Mouse (Mus musculus) myocyte (in vitro differentiated cells): ENCODE results near the gene Plau. TPM values are rescaled to one million over a fixed set of nuclear protein-coding genes. Genes with fewer than 3 reads are reported as not detected.
A peak's percentile ranks its signal among the peaks of the same experiment; 100 is the strongest.

Experiments
- H3K27me3 ChIP-seq: one replicate; pipeline ENCODE4 v1.6.1; 2011; ENCODE audit not compliant: control insufficient read depth, insufficient read depth, insufficient read length
- H3K36me3 ChIP-seq: one replicate; pipeline ENCODE4 v1.6.1; 2011; ENCODE audit not compliant: control insufficient read depth, insufficient read depth
- H3K4me2 ChIP-seq: one replicate; pipeline ENCODE4 v1.6.1; 2011; ENCODE audit warnings: low read depth, control low read depth
- H3K4me3 ChIP-seq: one replicate; pipeline ENCODE4 v1.5.1; 2011; ENCODE audit warnings: mild to moderate bottlenecking, control low read depth, moderate library complexity
- H3K79me2 ChIP-seq: one replicate; pipeline ENCODE4 v1.6.1; 2011; ENCODE audit not compliant: control insufficient read depth, insufficient read depth
- H3ac ChIP-seq: one replicate; pipeline ENCODE4 v1.6.1; 2011; ENCODE audit not compliant: control insufficient read depth, insufficient read length
- CEBPB ChIP-seq: IDR thresholded peaks from 2 replicates; pipeline ENCODE4 v1.6.1; 2011; ENCODE audit warnings: mild to moderate bottlenecking, moderate library complexity; ENCODE audit not compliant: poor library complexity, insufficient read depth, severe bottlenecking
- E2F4 ChIP-seq: IDR thresholded peaks from one replicate; pipeline ENCODE4 v1.6.1; 2011; ENCODE audit warnings: mild to moderate bottlenecking, control low read depth, moderate library complexity; ENCODE audit not compliant: insufficient read depth
- MAX ChIP-seq: IDR thresholded peaks from one replicate; pipeline ENCODE4 v1.6.1; 2011; ENCODE audit warnings: low read depth, mild to moderate bottlenecking, control low read depth
- MYOD1 ChIP-seq, 3 experiments: IDR thresholded peaks; one replicate each; pipeline ENCODE4 v1.6.1; 2011; ENCODE audit warnings: control low read depth in 2 of 3, low read depth in 2 of 3, mild to moderate bottlenecking in 2 of 3, moderate library complexity in 1 of 3; ENCODE audit not compliant: insufficient read length in 2 of 3, control insufficient read depth in 1 of 3
- MYOG ChIP-seq, 3 experiments: IDR thresholded peaks; one replicate each; pipeline ENCODE4 v1.6.1; 2011; ENCODE audit warnings: control low read depth in 2 of 3, low read depth in 2 of 3, mild to moderate bottlenecking in 2 of 3; ENCODE audit not compliant: insufficient read length in 2 of 3, control insufficient read depth in 1 of 3, insufficient read depth in 1 of 3
- POLR2A ChIP-seq: IDR thresholded peaks from one replicate; pipeline ENCODE4 v1.6.1; 2011; ENCODE audit warnings: low read depth, mild to moderate bottlenecking, control low read depth, moderate library complexity; ENCODE audit not compliant: insufficient read length
- POLR2AphosphoS2 ChIP-seq: IDR thresholded peaks from one replicate; pipeline ENCODE4 v1.6.1; 2011; ENCODE audit warnings: low read depth, control low read depth; ENCODE audit not compliant: insufficient read length
- REST ChIP-seq: IDR thresholded peaks from one replicate; pipeline ENCODE4 v1.6.1; 2011; ENCODE audit warnings: mild to moderate bottlenecking, control low read depth, moderate library complexity; ENCODE audit not compliant: insufficient read depth, insufficient read length
- SRF ChIP-seq: IDR thresholded peaks from one replicate; pipeline ENCODE4 v1.6.1; 2011; ENCODE audit warnings: low read depth; ENCODE audit not compliant: control insufficient read depth, insufficient read length
- TCF12 ChIP-seq: IDR thresholded peaks from one replicate; pipeline ENCODE4 v1.6.1; 2011; ENCODE audit warnings: mild to moderate bottlenecking, control low read depth; ENCODE audit not compliant: poor library complexity, insufficient read depth, severe bottlenecking
- TCF3 ChIP-seq: IDR thresholded peaks from one replicate; pipeline ENCODE4 v1.6.1; 2011; ENCODE audit warnings: low read depth, control low read depth; ENCODE audit not compliant: insufficient read length
- USF1 ChIP-seq: IDR thresholded peaks from one replicate; pipeline ENCODE4 v1.6.1; 2011; ENCODE audit warnings: low read depth, mild to moderate bottlenecking, control low read depth, moderate library complexity
- polyA plus RNA-seq: library from polyadenylated mRNA; unstranded; fragments of >200 nt; fragmentation: generic; extraction: Trizol; gene quantifications from one replicate; pipeline ENCODE4 v1.2.1, GENCODE M21; 2012; ENCODE audit warnings: missing spikeins

The Plau gene
- polyA plus RNA-seq, 1 experiment: 40.1 TPM

GRCm38 (mm10) chr14:20829523-20830366, 6.7 kb upstream of the Plau start:
- H3K4me3 ChIP-seq: no peak overlapping the region
- no peaks in the 10 kb centered on the region for H3K36me3 ChIP-seq
- TF ChIP-seq MAX: no peak
- TF ChIP-seq SRF: no peak
- TF ChIP-seq USF1: no peak
- TF ChIP-seq TCF12: no peak
- no peak for TF ChIP-seq POLR2AphosphoS2
- no peak for TF ChIP-seq MYOG (IDR thresholded peaks at IDR 0.05; ENCODE audit: control insufficient read depth in 1 of 3, insufficient read depth in 1 of 3, insufficient read length in 2 of 3, low read depth in 2 of 3)
- TF ChIP-seq E2F4: no peak
- no peak for TF ChIP-seq REST
- no peak for TF ChIP-seq CEBPB
- no peak for TF ChIP-seq MYOD1 (IDR thresholded peaks at IDR 0.05; ENCODE audit: control insufficient read depth in 1 of 3, insufficient read length in 2 of 3, low read depth in 2 of 3)
- TF ChIP-seq POLR2A: no peak
- TF ChIP-seq TCF3: no peak
- H3K4me2 ChIP-seq: no peak overlapping the region
- no peaks in the 10 kb centered on the region for H3K79me2 ChIP-seq
- H3K27me3 ChIP-seq: no peaks in the 10 kb centered on the region
- H3ac ChIP-seq: no peak overlapping the region

DNA sequence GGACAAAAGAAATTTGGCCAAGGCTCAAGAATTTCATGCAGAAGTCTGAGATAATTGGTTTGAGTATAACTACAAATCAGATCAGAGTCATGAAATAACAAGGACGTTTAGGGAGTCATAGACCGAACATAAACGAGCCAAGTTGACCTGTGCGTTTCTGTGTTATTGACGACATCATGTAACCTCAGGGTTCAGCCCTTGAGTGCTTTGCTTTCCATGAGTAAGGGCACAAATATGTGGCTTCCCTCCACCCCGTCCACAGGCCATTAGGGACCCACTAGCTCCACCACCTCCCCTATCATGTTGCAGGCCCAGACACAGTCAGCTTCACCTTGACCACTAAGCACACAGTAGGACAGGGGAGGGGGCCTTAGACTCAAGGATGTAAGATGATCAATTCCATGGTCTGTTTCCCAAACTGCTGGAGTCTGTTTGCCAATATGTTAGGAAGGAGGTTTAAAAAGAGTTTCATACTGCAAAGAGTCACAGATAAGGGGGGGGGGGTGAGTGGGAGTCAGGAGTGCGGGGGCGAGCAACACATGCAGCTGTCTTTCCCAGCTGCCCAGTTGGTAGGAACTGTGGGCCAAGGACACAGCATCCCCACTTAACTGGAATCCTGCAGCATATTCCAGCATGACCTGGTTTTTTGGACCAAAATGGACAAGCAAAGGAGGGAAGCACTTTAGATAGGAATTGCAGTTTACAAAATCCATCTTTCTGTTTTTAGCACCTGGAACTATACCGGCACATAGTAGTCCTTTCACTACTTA, 5.1 kb upstream of the Plau start:
- H3K79me2 ChIP-seq: no peaks in the 10 kb centered on the region
- no peaks in the 10 kb centered on the region for H3K36me3 ChIP-seq
- H3ac ChIP-seq: no peak overlapping the region
- peak overlapping the region; percentile 60 for H3K4me2 ChIP-seq
- TF ChIP-seq MAX (no peak), TCF3 (peak; percentile 87), MYOD1 (IDR thresholded peaks at IDR 0.05; ENCODE audit: control insufficient read depth in 1 of 3, insufficient read length in 2 of 3, low read depth in 2 of 3) (peak in 2 of 3 experiments; percentile 96 to 97), CEBPB (no peak), TCF12 (peak; percentile 85), POLR2A (no peak), MYOG (IDR thresholded peaks at IDR 0.05; ENCODE audit: control insufficient read depth in 1 of 3, insufficient read depth in 1 of 3, insufficient read length in 2 of 3, low read depth in 2 of 3) (peak in 2 of 3 experiments; percentile 86 to 90)
- no peak overlapping the region for H3K4me3 ChIP-seq
- H3K27me3 ChIP-seq: no peaks in the 10 kb centered on the region

DNA sequence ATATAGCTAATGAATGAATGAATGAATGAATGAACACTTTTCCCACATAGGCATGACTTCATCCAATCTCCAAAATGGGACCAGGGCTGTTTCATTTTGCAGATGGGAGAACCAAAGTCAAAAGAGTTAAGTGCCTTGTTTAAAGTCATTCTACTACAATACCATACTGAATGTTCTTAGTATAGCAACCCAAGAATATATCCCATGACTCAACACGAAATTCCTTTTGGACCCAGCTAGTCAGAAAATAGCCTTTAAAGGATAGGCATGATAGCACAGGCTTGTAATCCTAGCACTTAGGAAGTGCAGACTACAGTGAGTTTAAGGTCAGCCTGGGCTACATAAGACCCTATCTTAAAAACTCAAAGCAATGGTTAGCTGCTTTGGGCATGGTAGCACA, 4.5 kb upstream of the Plau start:
- Histone ChIP-seq H3K36me3 (no peaks in the 10 kb centered on the region), H3K4me3 (no peak overlapping the region), H3K27me3 (no peaks in the 10 kb centered on the region), H3K4me2 (peak overlapping the region; percentile 60), H3K79me2 (peaks cover 5% of the 10 kb centered on the region), H3ac (no peak overlapping the region)
- TF ChIP-seq REST (no peak), MAX (no peak)

- TF ChIP-seq CEBPB (no peak), TCF12 (no peak), TCF3 (no peak), MAX (no peak), POLR2A (no peak), E2F4 (no peak), REST (no peak), MYOD1 (IDR thresholded peaks at IDR 0.05; ENCODE audit: control insufficient read depth in 1 of 3, insufficient read length in 2 of 3, low read depth in 2 of 3) (no peak), SRF (no peak), USF1 (no peak), POLR2AphosphoS2 (no peak), MYOG (IDR thresholded peaks at IDR 0.05; ENCODE audit: control insufficient read depth in 1 of 3, insufficient read depth in 1 of 3, insufficient read length in 2 of 3, low read depth in 2 of 3) (no peak)
- no peaks in the 10 kb centered on the region for H3K36me3 ChIP-seq
- no peaks in the 10 kb centered on the region for H3K27me3 ChIP-seq
- H3K4me2 ChIP-seq: peak overlapping the region; percentile 61
- no peak overlapping the region for H3ac ChIP-seq
- peaks cover 21% of the 10 kb centered on the region for H3K79me2 ChIP-seq
- H3K4me3 ChIP-seq: no peak overlapping the region
Observed at GRCm38 (mm10) chr14:20833525-20833924, 2.9 kb upstream of the Plau start.

GRCm38 (mm10) chr14:20834136-20834535, 2.3 kb upstream of the Plau start:
- no peak overlapping the region for H3K4me3 ChIP-seq
- no peak for TF ChIP-seq E2F4
- H3ac ChIP-seq: no peak overlapping the region
- H3K36me3 ChIP-seq: no peaks in the 10 kb centered on the region
- peaks cover 27% of the 10 kb centered on the region for H3K79me2 ChIP-seq
- peak overlapping the region; percentile 61 for H3K4me2 ChIP-seq
- H3K27me3 ChIP-seq: no peaks in the 10 kb centered on the region
